Mouse (Mus musculus) lung, embryonic 14.5 days (tissue): Measurements from ENCODE around the gene Nup133. TPM values are rescaled to one million over a fixed set of nuclear protein-coding genes. Genes with fewer than 3 reads are reported as not detected.
"Not testable (repeated sequence)": the region's sequence is repeated elsewhere in the genome, so short reads cannot be mapped to it uniquely, and the experiment has no call there.

Experiments
- ATAC-seq: fragments of 200-750 bp; cut with Nextera tagmentation; 2 replicates; pipeline ENCODE4 v1.8.0; 2017; ENCODE audit warnings: mild to moderate bottlenecking, moderate TSS enrichment, moderate library complexity; ENCODE audit not compliant: insufficient read depth
- DNase-seq: peaks from one replicate; pipeline ENCODE4 v3.0.0-alpha.2; 2015
- H3K27ac ChIP-seq: fragments of 300-500 bp; sonication (generic); 2 replicates; pipeline ENCODE4 v1.5.1; 2014; ENCODE audit warnings: low read depth, mild to moderate bottlenecking, moderate library complexity
- H3K27me3 ChIP-seq: fragments of 300-500 bp; sonication (generic); 2 replicates; pipeline ENCODE4 v1.6.1; 2014; ENCODE audit warnings: low read length, control low read depth; ENCODE audit not compliant: insufficient read depth
- H3K36me3 ChIP-seq: fragments of 300-500 bp; sonication (generic); 2 replicates; pipeline ENCODE4 v1.6.1; 2014; ENCODE audit warnings: control low read depth; ENCODE audit not compliant: insufficient read depth
- H3K4me1 ChIP-seq: fragments of 300-500 bp; sonication (generic); 2 replicates; pipeline ENCODE4 v1.6.1; 2014; ENCODE audit warnings: antibody characterized with exemption, control low read depth; ENCODE audit not compliant: insufficient read depth
- H3K4me2 ChIP-seq: fragments of 300-500 bp; sonication (generic); 2 replicates; pipeline ENCODE4 v1.6.1; 2014; ENCODE audit warnings: mild to moderate bottlenecking
- H3K4me3 ChIP-seq: fragments of 300-500 bp; sonication (generic); 2 replicates; pipeline ENCODE4 v1.5.1; 2014; ENCODE audit warnings: low read depth, low read length
- H3K9ac ChIP-seq: fragments of 300-500 bp; sonication (generic); 2 replicates; pipeline ENCODE4 v1.6.1; 2014
- H3K9me3 ChIP-seq: fragments of 300-500 bp; sonication (generic); 2 replicates; pipeline ENCODE4 v1.6.1; 2016; ENCODE audit warnings: low read depth, low read length, control low read depth
- CTCF ChIP-seq: IDR thresholded peaks from 2 replicates; pipeline ENCODE4 v1.5.1; 2016; ENCODE audit warnings: antibody characterized with exemption, low read depth
- WGBS: fragments of 180-500 bp; shearing (Covaris S2); extraction: QIAGEN DNeasy Blood & Tissue Kit; methylation state at CpG from one replicate; pipeline ENCODE4 v1.1.7; 2014; 5-methylcytosine and 5-hydroxymethylcytosine counted together
- polyA plus RNA-seq: library from polyadenylated mRNA; unstranded; fragments of >200 nt; fragmentation: Nextera tagmentation; extraction: Ambion mirVana; gene quantifications from 2 replicates; pipeline ENCODE4 v1.2.1, GENCODE M21; 2014

Gene Nup133
- polyA plus RNA-seq, 1 experiment from 2014 or later: 54.4 TPM

- no peak for TF ChIP-seq CTCF
- peak overlapping the region; percentile 86; the same call in 1 of the 2 replicates for H3K27ac ChIP-seq
- H3K4me1 ChIP-seq: peaks cover 5% of the 10 kb centered on the region
- DNase-seq (no peak), ATAC-seq (no peak)
- WGBS: 86% methylated on average over 4 of the region's 4 CpGs
- no peaks in the 10 kb centered on the region for H3K27me3 ChIP-seq
- peak overlapping the region; percentile 45; the same call in 1 of the 2 replicates for H3K4me2 ChIP-seq
- no peaks in the 10 kb centered on the region for H3K9me3 ChIP-seq
- no peaks in the 10 kb centered on the region for H3K36me3 ChIP-seq
- no peak overlapping the region for H3K9ac ChIP-seq
- no peak overlapping the region for H3K4me3 ChIP-seq
Observed at GRCm38 (mm10) chr8:123977499-123977898, 28.4 kb upstream of the Nup133 start.

DNA sequence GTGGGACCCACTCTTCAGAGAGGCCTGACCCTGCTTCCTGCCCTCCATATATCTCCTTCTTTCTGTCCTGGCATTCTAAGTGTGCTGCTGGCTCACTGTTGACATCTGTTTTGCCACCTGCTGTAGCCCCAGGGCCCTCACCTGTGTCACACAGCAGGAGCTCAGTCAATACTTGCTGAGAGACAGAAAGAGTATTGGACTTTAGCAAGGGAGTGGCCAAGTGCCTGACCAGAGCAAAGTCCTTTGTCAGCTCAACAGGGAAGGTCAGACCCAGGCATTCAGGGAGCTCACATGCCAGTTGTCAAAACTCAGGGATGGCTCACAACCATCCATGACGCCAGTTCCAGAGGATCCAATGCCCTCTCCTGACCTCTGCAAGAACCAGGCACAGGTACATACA is 24.4 kb upstream of the Nup133 start:
- WGBS: 65% methylated on average over 1 of the region's 1 CpGs
- ATAC-seq (no peak), DNase-seq (no peak)
- peaks cover 1% of the 10 kb centered on the region for H3K4me1 ChIP-seq
- H3K27ac ChIP-seq: no peak overlapping the region
- H3K36me3 ChIP-seq: 0 out of 2 replicates have a peak, but pooled peaks cover 9% of the 10 kb centered on the region
- H3K27me3 ChIP-seq: no peaks in the 10 kb centered on the region
- no peak overlapping the region for H3K4me3 ChIP-seq
- TF ChIP-seq CTCF: no peak
- no peak overlapping the region for H3K9ac ChIP-seq
- no peaks in the 10 kb centered on the region for H3K9me3 ChIP-seq
- no peak overlapping the region for H3K4me2 ChIP-seq

GRCm38 (mm10) chr8:123966896-123967295 is 17.8 kb upstream of the Nup133 start:
- no peak overlapping the region for H3K9ac ChIP-seq
- peak; percentile 66 for DNase-seq
- H3K4me3 ChIP-seq: no peak overlapping the region
- 70% methylated on average over 2 of the region's 2 CpGs for WGBS
- ATAC-seq: no peak
- TF ChIP-seq CTCF: peak; percentile 49
- no peaks in the 10 kb centered on the region for H3K4me1 ChIP-seq
- no peaks in the 10 kb centered on the region for H3K27me3 ChIP-seq
- no peaks in the 10 kb centered on the region for H3K9me3 ChIP-seq
- H3K36me3 ChIP-seq: peaks cover 36% of the 10 kb centered on the region; the same call in 1 of the 2 replicates
- no peak overlapping the region for H3K4me2 ChIP-seq
- H3K27ac ChIP-seq: no peak overlapping the region

GRCm38 (mm10) chr8:123961371-123961770 is 12.3 kb upstream of the Nup133 start:
- H3K4me2 ChIP-seq: no peak overlapping the region
- ATAC-seq (no peak), DNase-seq (no peak)
- no peak overlapping the region for H3K4me3 ChIP-seq
- no peak for TF ChIP-seq CTCF
- H3K4me1 ChIP-seq: no peaks in the 10 kb centered on the region
- H3K9ac ChIP-seq: no peak overlapping the region
- 67% methylated on average over 1 of the region's 1 CpGs for WGBS
- H3K27me3 ChIP-seq: no peaks in the 10 kb centered on the region
- no peaks in the 10 kb centered on the region for H3K9me3 ChIP-seq
- peaks cover 39% of the 10 kb centered on the region; the same call in 1 of the 2 replicates for H3K36me3 ChIP-seq
- no peak overlapping the region for H3K27ac ChIP-seq

DNA sequence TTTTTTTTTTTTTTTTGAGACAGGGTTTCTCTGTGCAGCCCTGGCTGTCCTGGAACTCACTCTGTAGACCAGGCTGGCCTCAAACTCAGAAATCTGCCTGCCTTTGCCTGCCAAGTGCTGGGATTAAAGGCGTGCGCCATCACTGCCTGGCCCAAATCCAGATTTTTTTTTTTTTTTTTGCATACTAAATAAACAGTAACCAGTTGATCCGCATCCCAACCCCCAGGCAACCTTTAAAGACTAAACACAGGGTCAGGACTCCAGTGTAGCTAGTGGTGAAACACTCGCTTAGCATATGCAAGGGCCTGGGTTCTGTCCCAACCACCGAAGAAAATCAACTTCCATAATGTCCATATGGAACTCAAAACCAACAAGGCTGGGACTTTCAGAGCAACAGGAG is 11.5 kb upstream of the Nup133 start:
- H3K9ac ChIP-seq, H3K27me3 ChIP-seq, H3K27ac ChIP-seq, ATAC-seq, H3K4me3 ChIP-seq, H3K9me3 ChIP-seq, H3K4me2 ChIP-seq, H3K4me1 ChIP-seq: not testable (repeated sequence)
- WGBS: 59% methylated on average over 5 of the region's 5 CpGs
- peak; percentile 46 for DNase-seq
- peaks cover 34% of the 10 kb centered on the region; the same call in 1 of the 2 replicates for H3K36me3 ChIP-seq

GRCm38 (mm10) chr8:123960056-123960455 is 11.0 kb upstream of the Nup133 start:
- H3K36me3 ChIP-seq: peaks cover 34% of the 10 kb centered on the region; the same call in 1 of the 2 replicates
- H3K4me3 ChIP-seq: no peak overlapping the region
- WGBS: 81% methylated on average over 9 of the region's 9 CpGs
- TF ChIP-seq CTCF: no peak
- H3K27ac ChIP-seq: no peak overlapping the region
- H3K4me2 ChIP-seq: no peak overlapping the region
- no peaks in the 10 kb centered on the region for H3K9me3 ChIP-seq
- H3K9ac ChIP-seq: no peak overlapping the region
- DNase-seq (no peak), ATAC-seq (no peak)
- H3K27me3 ChIP-seq: no peaks in the 10 kb centered on the region
- H3K4me1 ChIP-seq: no peaks in the 10 kb centered on the region

DNA sequence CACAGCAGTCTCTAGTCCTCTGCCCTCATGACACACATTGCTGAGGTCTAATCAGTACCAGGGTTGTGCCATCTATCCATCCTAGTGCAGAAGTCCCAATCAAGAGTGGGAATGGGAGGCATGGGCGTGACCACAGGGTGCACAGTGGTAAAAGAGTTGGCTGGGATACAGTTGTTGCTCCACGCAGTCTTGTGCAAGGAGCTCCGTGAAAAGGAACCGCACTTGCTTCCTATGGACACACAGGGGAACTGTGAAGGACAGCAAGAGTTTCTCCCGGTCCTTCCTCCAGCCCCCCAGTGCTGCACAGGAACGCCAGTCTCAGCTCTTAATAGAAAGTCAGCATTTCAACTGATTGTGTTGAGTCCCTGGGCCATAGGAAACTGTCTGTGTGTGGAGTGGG is 10.4 kb upstream of the Nup133 start:
- H3K27me3 ChIP-seq: no peaks in the 10 kb centered on the region
- no peak overlapping the region for H3K27ac ChIP-seq
- H3K36me3 ChIP-seq: peaks cover 35% of the 10 kb centered on the region; the same call in 1 of the 2 replicates
- no peaks in the 10 kb centered on the region for H3K4me1 ChIP-seq
- H3K4me3 ChIP-seq: no peak overlapping the region
- H3K9ac ChIP-seq: no peak overlapping the region
- no peaks in the 10 kb centered on the region for H3K9me3 ChIP-seq
- H3K4me2 ChIP-seq: no peak overlapping the region
- TF ChIP-seq CTCF: no peak
- DNase-seq (no peak), ATAC-seq (no peak)
- 88% methylated on average over 6 of the region's 6 CpGs for WGBS

GRCm38 (mm10) chr8:123958130-123958529 is 9.1 kb upstream of the Nup133 start:
- TF ChIP-seq CTCF: no peak
- no peak overlapping the region for H3K27ac ChIP-seq
- 71% methylated on average over 17 of the region's 17 CpGs for WGBS
- H3K27me3 ChIP-seq: no peaks in the 10 kb centered on the region
- no peaks in the 10 kb centered on the region for H3K9me3 ChIP-seq
- DNase-seq: no peak
- H3K9ac ChIP-seq: no peak overlapping the region
- no peak overlapping the region for H3K4me3 ChIP-seq
- no peaks in the 10 kb centered on the region for H3K4me1 ChIP-seq
- no peak overlapping the region for H3K4me2 ChIP-seq
- peaks cover 35% of the 10 kb centered on the region; the same call in 1 of the 2 replicates for H3K36me3 ChIP-seq
- no peak for ATAC-seq
